Mouse (Mus musculus) megakaryocyte, embryonic 14.5 days (primary cell): ENCODE measurements at regions not wholly inside any gene's neighbourhood (a gene's known extent, or its start where the extent isn't known, plus 50 kb on each side); places are given as distances from the start of the nearest gene placed in this dataset.

Experiments used
- FLI1 ChIP-seq: IDR thresholded peaks from 2 replicates; pipeline ENCODE4 v1.6.1; 2012; ENCODE audit warnings: low read length, inconsistent platforms, mixed read lengths
- GATA1 ChIP-seq: IDR thresholded peaks from 3 replicates; pipeline ENCODE4 v1.6.1; 2012; ENCODE audit warnings: mixed read lengths, low read length, inconsistent platforms, borderline replicate concordance

GRCm38 (mm10) chr16:8994521-8994920, 164.6 kb downstream of the 1810013L24Rik start:
- TF ChIP-seq GATA1 (no peak), FLI1 (no peak)
